Mouse (Mus musculus): ENCODE results near the gene Zfand6. TPM values are rescaled to one million over a fixed set of nuclear protein-coding genes. Genes with fewer than 3 reads are reported as not detected.
A peak's percentile ranks its signal among the peaks of the same experiment; 100 is the strongest.

Gene Zfand6
- polyA plus RNA-seq, 1 experiment from 2014 or later, result 185 TPM

DNA sequence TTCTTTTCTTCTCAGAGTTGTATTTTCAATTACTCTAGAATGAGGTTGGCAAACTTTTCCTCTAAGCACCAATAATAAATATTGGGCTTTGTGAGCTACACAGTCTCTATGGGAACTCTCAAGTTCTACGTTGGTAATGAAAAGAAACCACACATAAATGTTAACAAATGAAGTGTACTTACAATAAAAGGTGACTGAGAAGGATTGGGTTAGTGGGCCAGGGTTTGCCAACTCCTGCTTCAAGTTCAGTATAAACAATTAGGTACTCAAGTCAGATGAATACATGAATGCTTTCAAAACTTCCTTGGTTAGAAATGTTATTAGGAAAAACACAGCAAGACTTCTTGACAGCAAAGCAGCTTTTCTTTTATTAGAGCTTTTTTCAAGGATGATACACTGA is 43.5 kb downstream of the Zfand6 start:
- Histone ChIP-seq H3K27me3 (no peaks in the 10 kb centered on the region), H3K27ac (0 out of 2 replicates have a peak overlapping the region, but pooled peaks have one; percentile 25), H3K4me3 (no peak overlapping the region), H3K36me3 (no peaks in the 10 kb centered on the region), H3K9ac (no peak overlapping the region), H3K4me1 (no peaks in the 10 kb centered on the region), H3K9me3 (no peaks in the 10 kb centered on the region), H3K4me2 (no peak overlapping the region)
- WGBS, result 23% methylated on average over 1 of the region's 1 CpGs
- ATAC-seq (ENCODE audit: borderline replicate concordance, extremely low read depth, low FRiP score, low TSS enrichment), result no peak

DNA sequence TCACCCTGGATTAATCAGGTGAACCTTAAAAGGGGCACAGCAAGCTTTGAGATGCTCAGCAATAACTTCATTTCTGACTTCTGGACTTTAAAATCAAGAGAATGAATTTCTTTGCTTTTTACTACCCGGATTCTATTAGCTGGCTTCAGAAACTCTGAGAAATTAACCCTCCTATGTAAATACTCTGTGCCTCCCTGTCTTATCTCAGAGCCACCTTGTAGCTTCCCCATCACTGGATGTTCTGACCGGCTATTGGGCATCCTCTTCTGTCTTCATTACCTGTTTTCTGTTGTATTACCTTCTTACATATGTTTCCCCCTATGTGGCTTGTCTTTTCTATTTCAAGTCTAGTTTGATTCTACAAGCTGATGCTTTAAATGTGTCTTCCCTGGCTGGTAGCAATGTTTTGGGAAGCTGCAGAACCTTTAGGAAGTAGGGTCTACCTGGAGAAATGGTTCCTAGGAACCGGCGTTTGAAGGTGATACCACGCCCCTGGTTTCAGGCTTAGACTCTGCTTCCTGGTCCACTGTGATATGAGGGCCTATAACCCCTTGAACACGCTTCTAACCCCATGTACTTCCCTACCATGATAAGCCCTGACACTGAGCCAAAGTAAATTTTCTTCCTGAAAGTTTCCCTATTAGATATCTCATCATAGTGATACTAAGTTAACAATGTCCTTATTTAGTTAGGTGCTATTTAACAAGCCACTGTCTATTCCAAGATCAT is 46.3 kb downstream of the Zfand6 start:
- WGBS, result 80% methylated on average over 6 of the region's 6 CpGs

DNA sequence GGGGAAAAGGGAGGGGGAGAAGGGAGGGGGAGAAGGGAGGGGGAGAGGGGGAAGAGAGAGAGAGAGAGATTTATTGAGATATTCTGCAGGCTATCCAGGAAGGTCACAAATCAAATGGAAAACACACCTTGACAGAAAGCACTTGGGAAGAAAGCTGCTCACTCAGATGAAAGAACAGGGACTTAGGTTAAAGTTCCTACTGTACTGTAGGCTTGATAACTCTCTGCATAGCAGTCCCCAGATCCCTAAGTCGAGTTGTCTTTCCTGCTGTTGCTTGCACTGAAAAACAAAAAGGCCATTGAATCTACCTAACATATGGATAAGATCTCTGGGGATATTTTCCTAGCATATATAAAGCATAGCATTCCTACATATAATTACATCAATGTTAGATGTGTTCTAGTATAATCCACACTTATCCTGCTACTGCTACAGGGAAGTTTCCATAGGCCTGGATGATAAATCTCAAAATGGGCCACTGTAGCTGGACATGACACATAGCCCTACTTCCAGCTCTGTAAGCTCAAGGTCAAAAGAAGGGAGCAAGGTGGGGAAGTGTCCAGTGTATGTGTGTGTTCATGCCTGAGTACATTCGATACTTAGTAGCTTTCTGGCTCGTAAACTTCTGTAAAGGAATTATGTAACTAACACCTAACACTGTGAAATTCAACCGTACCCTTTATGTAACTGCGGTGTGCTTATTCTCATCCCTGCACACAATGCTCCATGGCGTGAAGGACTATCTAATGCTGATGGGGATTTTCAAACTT is 47.4 kb downstream of the Zfand6 start:
- H3K4me3 ChIP-seq, result no peak overlapping the region
- no peaks in the 10 kb centered on the region for H3K4me1 ChIP-seq
- H3K9me3 ChIP-seq, result no peaks in the 10 kb centered on the region
- no peak overlapping the region for H3K9ac ChIP-seq
- 84% methylated on average over 6 of the region's 6 CpGs for WGBS
- H3K27me3 ChIP-seq, result no peaks in the 10 kb centered on the region
- H3K4me2 ChIP-seq, result no peak overlapping the region
- no peak for ATAC-seq (ENCODE audit: borderline replicate concordance, extremely low read depth, low FRiP score, low TSS enrichment)
- no peaks in the 10 kb centered on the region for H3K36me3 ChIP-seq
- H3K27ac ChIP-seq, result no peak overlapping the region

More for the DNA sequence above, 46.3 kb downstream of the Zfand6 start:
- H3K27ac ChIP-seq, result no peak overlapping the region
- no peak overlapping the region for H3K9ac ChIP-seq
- H3K4me2 ChIP-seq, result no peak overlapping the region
- no peaks in the 10 kb centered on the region for H3K27me3 ChIP-seq
- no peak overlapping the region for H3K4me3 ChIP-seq
- no peaks in the 10 kb centered on the region for H3K9me3 ChIP-seq
- no peaks in the 10 kb centered on the region for H3K36me3 ChIP-seq
- no peak for ATAC-seq (ENCODE audit: borderline replicate concordance, extremely low read depth, low FRiP score, low TSS enrichment)
- no peaks in the 10 kb centered on the region for H3K4me1 ChIP-seq

DNA sequence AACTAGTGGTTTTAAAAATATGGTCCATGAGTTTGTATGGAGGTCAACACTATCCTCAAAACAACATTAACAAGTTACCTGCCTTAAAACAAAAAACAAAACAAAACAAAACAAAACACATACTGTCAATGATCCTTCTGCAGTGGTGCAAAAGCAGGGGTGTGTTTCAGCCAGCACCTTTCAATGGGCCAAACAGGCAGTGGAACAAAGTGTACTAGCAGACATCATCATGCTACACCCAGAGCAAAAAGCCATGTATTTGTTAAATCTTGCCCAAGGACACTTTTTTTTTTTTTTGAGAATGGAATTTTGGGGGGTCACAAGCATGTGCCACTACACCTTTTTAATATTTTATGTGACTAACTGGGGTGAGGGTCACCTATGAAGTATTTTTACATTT is 52.8 kb downstream of the Zfand6 start:
- H3K9me3 ChIP-seq, result no peaks in the 10 kb centered on the region
- H3K27ac ChIP-seq, result no peak overlapping the region
- no peaks in the 10 kb centered on the region for H3K4me1 ChIP-seq
- ATAC-seq (ENCODE audit: borderline replicate concordance, extremely low read depth, low FRiP score, low TSS enrichment), result no peak
- no peak overlapping the region for H3K9ac ChIP-seq
- H3K4me3 ChIP-seq, result no peak overlapping the region
- H3K36me3 ChIP-seq, result peaks cover 8% of the 10 kb centered on the region; the same call in 1 of the 2 replicates
- H3K27me3 ChIP-seq, result no peaks in the 10 kb centered on the region
- H3K4me2 ChIP-seq, result no peak overlapping the region

DNA sequence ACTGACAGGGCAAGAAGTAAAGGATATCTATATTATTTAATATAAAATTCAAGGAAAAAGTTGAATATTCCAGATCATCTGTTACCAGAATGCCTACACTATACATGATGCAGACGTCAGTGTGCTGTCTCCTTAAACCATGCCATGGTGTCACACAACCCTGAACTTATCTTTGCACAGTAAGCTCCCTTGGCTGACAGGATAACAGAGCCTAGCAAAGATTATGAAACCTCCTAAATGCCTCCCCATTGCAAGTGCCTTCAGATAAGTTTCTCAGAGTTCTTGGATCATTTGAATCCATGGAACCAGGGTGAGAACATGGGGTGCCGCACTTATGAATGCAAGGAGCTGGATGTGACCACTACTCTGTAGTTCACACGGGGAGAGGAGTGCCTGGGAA is 57.9 kb downstream of the Zfand6 start:
- Histone ChIP-seq H3K27me3 (no peaks in the 10 kb centered on the region), H3K4me1 (no peaks in the 10 kb centered on the region), H3K4me2 (no peak overlapping the region), H3K36me3 (peaks cover 18% of the 10 kb centered on the region; the same call in 1 of the 2 replicates), H3K4me3 (no peak overlapping the region), H3K9me3 (no peaks in the 10 kb centered on the region), H3K9ac (no peak overlapping the region), H3K27ac (no peak overlapping the region)
- WGBS, result 76% methylated on average over 3 of the region's 3 CpGs
- ATAC-seq (ENCODE audit: borderline replicate concordance, extremely low read depth, low FRiP score, low TSS enrichment), result no peak

DNA sequence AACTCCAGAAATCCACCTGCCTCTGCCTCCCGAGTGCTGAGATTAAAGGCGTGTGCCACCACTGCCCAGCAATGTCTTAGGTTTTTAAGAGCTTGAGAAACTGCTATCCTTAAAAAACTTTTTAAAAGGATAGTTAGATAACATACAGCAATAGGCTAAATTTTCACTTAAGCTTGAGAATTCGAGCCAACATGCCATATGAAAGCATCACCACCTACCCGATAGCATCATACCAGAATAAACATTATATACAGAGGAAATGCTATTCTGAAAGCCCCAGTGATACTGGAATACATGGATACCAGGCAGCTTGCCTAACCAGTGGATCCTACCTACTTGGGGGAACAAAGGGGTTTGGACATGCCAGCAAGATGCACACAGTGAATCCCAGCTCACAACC is 66.0 kb downstream of the Zfand6 start:
- no peak overlapping the region for H3K4me3 ChIP-seq
- no peak overlapping the region for H3K9ac ChIP-seq
- no peak overlapping the region for H3K4me2 ChIP-seq
- H3K27me3 ChIP-seq, result no peaks in the 10 kb centered on the region
- ATAC-seq (ENCODE audit: borderline replicate concordance, extremely low read depth, low FRiP score, low TSS enrichment), result no peak
- H3K36me3 ChIP-seq, result peaks cover 19% of the 10 kb centered on the region
- no peaks in the 10 kb centered on the region for H3K9me3 ChIP-seq
- no peak overlapping the region for H3K27ac ChIP-seq
- 93% methylated on average over 4 of the region's 4 CpGs for WGBS
- H3K4me1 ChIP-seq, result no peaks in the 10 kb centered on the region

DNA sequence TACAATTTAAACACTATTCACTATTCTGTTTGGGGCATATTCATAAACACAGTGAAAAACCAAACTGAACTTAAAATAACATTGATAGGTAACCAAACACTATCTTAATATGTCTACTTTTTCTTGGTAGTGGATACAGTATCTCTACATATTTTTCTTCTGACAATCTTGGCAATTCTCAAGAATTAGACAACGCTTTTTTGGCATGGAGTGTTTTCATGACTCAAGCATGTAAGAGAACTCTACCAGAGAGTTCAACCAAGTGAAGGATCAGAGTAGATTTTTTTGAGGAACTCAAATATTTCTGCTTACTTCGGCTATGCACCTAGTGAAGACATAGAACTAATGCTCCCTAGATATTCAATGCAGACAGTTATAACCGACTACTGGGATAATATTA is 68.8 kb downstream of the Zfand6 start:
- peaks cover 27% of the 10 kb centered on the region for H3K36me3 ChIP-seq
- H3K27me3 ChIP-seq, result no peaks in the 10 kb centered on the region
- WGBS, result 87% methylated on average over 3 of the region's 3 CpGs
- no peaks in the 10 kb centered on the region for H3K4me1 ChIP-seq
- H3K4me3 ChIP-seq, result no peak overlapping the region
- no peak overlapping the region for H3K9ac ChIP-seq
- no peaks in the 10 kb centered on the region for H3K9me3 ChIP-seq
- H3K4me2 ChIP-seq, result no peak overlapping the region
- no peak overlapping the region for H3K27ac ChIP-seq
- ATAC-seq (ENCODE audit: borderline replicate concordance, extremely low read depth, low FRiP score, low TSS enrichment), result no peak

DNA sequence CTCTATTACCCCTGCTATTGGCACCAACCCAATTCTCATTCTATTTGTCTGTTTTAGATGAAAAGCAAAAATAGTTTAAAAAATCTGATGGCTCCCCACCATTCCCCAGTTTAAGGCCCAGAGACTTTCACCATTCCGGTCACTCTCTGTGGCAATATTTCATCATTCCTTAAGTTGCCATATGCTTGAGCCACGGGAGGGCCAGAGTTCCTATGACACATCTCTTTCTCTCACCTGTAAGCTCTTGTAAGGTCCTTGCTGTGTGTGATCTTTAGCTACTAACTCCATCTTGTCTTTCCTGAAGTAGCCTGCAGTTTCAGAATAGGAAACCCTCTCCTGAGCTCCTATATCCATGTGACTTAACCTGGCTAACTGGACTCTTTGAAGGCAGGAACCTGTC is 70.8 kb downstream of the Zfand6 start:
- H3K27ac ChIP-seq, result no peak overlapping the region
- no peak overlapping the region for H3K9ac ChIP-seq
- no peaks in the 10 kb centered on the region for H3K27me3 ChIP-seq
- no peak overlapping the region for H3K4me3 ChIP-seq
- H3K4me2 ChIP-seq, result no peak overlapping the region
- no peak for ATAC-seq (ENCODE audit: borderline replicate concordance, extremely low read depth, low FRiP score, low TSS enrichment)
- H3K4me1 ChIP-seq, result no peaks in the 10 kb centered on the region
- no peaks in the 10 kb centered on the region for H3K9me3 ChIP-seq
- H3K36me3 ChIP-seq, result peaks cover 18% of the 10 kb centered on the region
- 84% methylated on average over 2 of the region's 2 CpGs for WGBS

DNA sequence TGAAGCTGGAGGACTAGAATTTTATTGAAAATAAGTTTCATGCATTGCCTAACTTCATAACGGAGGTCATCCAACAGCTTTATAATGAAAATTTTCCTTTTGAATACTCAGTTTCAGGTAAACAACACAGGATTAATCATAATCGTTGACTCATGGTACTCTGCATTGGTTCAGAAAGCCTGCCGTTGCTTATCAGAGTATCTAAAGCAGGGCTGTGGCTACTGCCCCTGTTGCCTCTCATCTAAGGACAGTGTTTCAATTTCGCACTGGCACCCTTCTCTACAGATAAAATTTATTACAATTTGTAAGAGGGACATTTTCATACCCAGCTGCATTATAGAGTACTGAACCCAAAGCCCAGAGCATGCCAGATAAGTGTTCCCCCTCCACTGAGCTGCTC is 77.3 kb downstream of the Zfand6 start:
- Histone ChIP-seq H3K4me1 (no peaks in the 10 kb centered on the region), H3K9ac (no peak overlapping the region), H3K36me3 (peaks cover 9% of the 10 kb centered on the region), H3K4me3 (no peak overlapping the region), H3K9me3 (no peaks in the 10 kb centered on the region), H3K27ac (no peak overlapping the region), H3K27me3 (no peaks in the 10 kb centered on the region), H3K4me2 (no peak overlapping the region)
- ATAC-seq (ENCODE audit: borderline replicate concordance, extremely low read depth, low FRiP score, low TSS enrichment), result no peak
- 81% methylated on average over 4 of the region's 4 CpGs for WGBS

DNA sequence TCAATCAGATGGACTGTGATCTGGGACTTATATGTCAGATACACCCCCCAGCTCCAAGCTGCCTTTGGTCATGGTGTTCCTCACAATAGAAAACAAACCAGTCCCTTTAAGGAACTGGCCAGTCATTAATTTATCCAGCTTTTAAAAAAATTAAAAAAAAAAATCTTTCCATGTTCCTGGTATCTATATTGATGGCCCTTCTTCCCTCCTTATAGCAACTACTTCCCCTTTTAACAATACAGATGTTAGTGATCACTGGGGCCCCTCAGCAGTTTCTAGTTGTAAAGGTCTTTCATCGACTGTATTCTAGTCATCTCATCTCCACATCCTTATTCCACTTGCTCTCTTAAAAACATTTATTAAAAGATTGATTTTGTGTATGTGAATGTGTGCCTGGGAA is 78.2 kb downstream of the Zfand6 start:
- no peak for ATAC-seq (ENCODE audit: borderline replicate concordance, extremely low read depth, low FRiP score, low TSS enrichment)
- Histone ChIP-seq H3K27ac (no peak overlapping the region), H3K9me3 (no peaks in the 10 kb centered on the region), H3K9ac (no peak overlapping the region), H3K4me3 (no peak overlapping the region), H3K4me1 (no peaks in the 10 kb centered on the region), H3K27me3 (no peaks in the 10 kb centered on the region), H3K36me3 (peaks cover 5% of the 10 kb centered on the region), H3K4me2 (no peak overlapping the region)
- 80% methylated on average over 1 of the region's 1 CpGs for WGBS

DNA sequence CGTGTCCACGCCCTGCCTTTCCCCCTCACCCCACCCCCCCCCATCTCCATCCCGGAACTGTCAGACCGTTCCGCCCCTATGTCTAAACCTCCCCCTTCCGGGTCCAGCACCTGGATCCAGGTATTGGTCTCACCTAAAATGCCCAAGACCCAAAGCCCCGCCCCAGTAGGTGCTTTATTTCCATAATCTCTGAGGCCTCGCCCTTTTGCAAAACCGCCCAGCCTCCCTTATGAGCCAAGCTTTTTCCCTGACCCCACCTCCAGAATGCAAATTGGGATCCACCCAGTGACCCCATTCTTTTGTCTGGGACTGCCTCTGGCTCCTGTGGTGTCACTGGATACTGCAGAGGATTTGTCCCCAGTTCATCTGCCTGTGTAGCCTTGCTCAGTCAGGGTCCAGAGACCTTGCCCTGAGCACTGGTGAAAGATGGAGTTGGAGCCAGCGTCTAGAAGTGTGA is 83.4 kb downstream of the Zfand6 start, which contains the start of gene Fah:
Gene Fah (minus strand): TSS at position 430 of the 457 bp plus-strand sequence.
- WGBS, result 4% methylated on average over 10 of the region's 10 CpGs
- Histone ChIP-seq H3K27me3 (no peaks in the 10 kb centered on the region), H3K36me3 (no peaks in the 10 kb centered on the region), H3K27ac (no peak within 1 kb of the TSS), H3K4me3 (peak within 1 kb of the TSS; percentile 64), H3K9me3 (no peaks in the 10 kb centered on the region), H3K9ac (peak within 1 kb of the TSS; percentile 47), H3K4me2 (peak within 1 kb of the TSS; percentile 93), H3K4me1 (peaks cover 10% of the 10 kb centered on the region; the same call in 1 of the 2 replicates)
- ATAC-seq (ENCODE audit: borderline replicate concordance, extremely low read depth, low FRiP score, low TSS enrichment), result peak; percentile 47; the same call in 1 of the 2 replicates

DNA sequence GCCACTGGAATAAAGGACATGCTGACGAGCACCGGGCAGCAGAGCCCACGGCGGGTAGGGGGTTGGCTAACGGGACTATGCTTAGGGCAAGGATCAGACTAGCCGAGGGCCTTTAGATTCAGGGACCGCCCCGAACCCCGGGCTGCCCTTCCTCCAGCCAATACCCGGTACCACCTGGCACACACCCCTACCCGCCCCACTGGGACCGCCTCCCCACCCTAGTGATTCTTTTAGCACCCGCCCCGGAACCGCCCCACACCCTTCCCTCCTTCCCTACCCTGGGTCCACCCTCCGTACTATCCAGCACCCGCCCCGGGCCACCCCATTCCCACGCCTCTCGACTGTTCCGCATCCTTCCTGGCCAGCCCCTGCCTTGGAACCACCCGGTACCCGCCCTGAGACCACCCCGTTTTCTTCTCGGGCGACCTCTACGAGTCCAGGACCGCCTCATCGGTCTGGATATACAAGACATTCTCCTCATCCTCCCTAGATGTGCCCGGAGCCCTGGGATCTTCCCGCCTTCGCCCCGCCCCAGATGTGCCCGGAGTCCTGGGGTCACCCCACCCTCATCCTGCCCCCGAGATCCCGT is 84.0 kb downstream of the Zfand6 start:
- Histone ChIP-seq H3K27me3 (no peaks in the 10 kb centered on the region), H3K9me3 (no peaks in the 10 kb centered on the region), H3K9ac (peak overlapping the region; percentile 47), H3K4me2 (peak overlapping the region; percentile 93), H3K4me3 (peak overlapping the region; percentile 64), H3K4me1 (peaks cover 10% of the 10 kb centered on the region; the same call in 1 of the 2 replicates), H3K36me3 (no peaks in the 10 kb centered on the region), H3K27ac (no peak overlapping the region)
- ATAC-seq (ENCODE audit: borderline replicate concordance, extremely low read depth, low FRiP score, low TSS enrichment), result peak; percentile 92
- WGBS, result under 1% methylated on average over 36 of the region's 36 CpGs
